Mouse (Mus musculus): ENCODE data around the gene Cyp3a11. TPM values are rescaled to one million over a fixed set of nuclear protein-coding genes. Genes with fewer than 3 reads are reported as not detected.

Gene Cyp3a11
- not detected for total RNA-seq (2023)

DNA sequence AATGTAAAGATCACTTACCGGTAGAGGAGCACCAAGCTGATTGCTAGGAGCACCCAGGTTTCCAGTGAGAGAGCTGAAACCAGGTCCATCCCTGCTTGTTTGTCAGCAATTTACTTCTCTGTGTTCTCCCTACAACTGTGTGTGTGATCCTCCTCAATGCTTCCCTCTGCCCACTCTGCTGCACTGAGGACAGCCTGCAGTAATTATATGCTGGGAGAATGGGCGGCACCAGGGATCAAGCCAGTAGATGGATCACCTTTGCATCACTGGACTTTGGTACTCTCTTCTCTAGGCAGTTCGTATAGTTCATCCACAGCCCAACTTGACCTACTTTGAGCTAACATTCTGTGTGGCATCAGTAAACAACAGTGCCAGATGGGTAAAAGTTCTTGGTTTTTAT is at the start of gene Cyp3a11:
TSS of gene Cyp3a11 (minus strand) at position 277 of the 400 bp plus-strand sequence.

GRCm38 (mm10) chr5:145805796-145806195 is 74.0 kb downstream of the Cyp3a11 start, which contains the start of gene Cyp3a44:
Cyp3a44 (minus strand) TSS chr5:145805874.

Other genes with a start within 250 kb of the Cyp3a11 start
- gene Cyp3a41a, start 159.8 kb downstream of the Cyp3a11 start, total RNA-seq (2023), result not detected
- gene Cyp3a44, start 74.1 kb downstream of the Cyp3a11 start, total RNA-seq (2023), result not detected
- gene Cyp3a25, start 129.7 kb upstream of the Cyp3a11 start, total RNA-seq (2023), result not detected
- gene Cyp3a59, start 199.3 kb upstream of the Cyp3a11 start, total RNA-seq (2023), result not detected